Mouse (Mus musculus): ENCODE measurements at regions not wholly inside any gene's neighbourhood (a gene's known extent, or its start where the extent isn't known, plus 50 kb on each side); places are given as distances from the start of the nearest gene placed in this dataset.

DNA sequence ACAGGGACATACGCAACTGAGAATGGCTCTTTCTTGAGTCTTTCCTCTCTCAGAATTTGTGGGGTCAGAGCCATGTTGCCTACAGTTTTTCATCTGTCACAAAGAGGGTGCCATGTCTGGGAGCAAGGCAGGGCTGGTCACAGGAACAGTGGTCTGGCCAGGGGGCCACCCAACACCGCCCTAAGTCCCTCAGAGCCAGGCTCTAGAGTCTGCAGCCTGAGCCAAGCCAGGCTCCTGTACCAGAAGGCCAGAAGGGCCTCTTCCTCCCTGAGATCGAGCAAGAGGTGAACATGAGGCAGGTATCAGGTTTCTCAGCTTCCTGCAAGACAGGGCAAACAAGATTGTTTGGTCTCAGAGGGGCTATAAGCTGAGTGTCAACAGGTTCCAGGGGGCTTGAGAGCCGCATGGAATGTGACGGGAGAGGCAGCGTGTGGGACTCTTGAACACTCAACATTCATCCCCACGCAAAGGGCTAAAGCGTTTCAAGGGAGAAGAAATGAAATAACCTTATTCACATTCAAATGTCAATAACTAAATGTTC, 110.6 kb upstream of the Mrps22 start:
- no peaks in the 10 kb centered on the region for H3K27me3 ChIP-seq (ENCODE audit: insufficient read depth, poor library complexity, severe bottlenecking)
- DNase-seq (ENCODE audit: low spot score), result no peak
- no peaks in the 10 kb centered on the region for H3K36me3 ChIP-seq
- H3K4me3 ChIP-seq, result no peak overlapping the region
- no peak overlapping the region; the same call in 1 of the 2 replicates for H3K27ac ChIP-seq
- peaks cover 18% of the 10 kb centered on the region; the same call in 1 of the 2 replicates for H3K4me1 ChIP-seq
- 64% methylated on average over 8 of the region's 8 CpGs for WGBS
- no peaks in the 10 kb centered on the region for H3K9me3 ChIP-seq

DNA sequence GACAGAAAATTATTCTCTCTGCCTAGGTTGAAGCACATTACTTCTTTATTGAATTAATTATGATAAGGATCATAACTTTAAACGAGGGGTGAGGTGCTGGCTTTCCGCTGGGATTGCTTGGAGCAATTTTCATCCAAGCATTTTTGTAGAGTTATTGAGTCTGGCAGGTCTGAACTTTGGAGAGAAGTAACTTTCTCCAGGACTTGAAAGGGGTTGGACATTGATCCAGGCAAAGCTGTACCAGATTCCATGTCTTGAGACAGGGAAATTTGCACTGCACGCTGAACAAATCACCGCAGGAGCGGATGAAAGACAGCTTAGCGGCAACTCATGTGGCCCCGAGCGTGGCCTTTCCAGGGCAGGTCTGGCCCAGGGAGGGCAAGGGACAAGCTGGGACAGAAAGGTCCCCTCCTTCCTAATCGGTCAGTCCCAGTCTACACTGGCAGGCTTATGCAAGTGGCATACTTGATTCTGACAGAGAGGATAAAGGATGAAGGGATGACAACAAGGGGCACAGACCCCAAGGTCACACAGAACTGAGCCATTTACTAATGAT, 108.8 kb upstream of the Mrps22 start:
- no peaks in the 10 kb centered on the region for H3K27me3 ChIP-seq (ENCODE audit: insufficient read depth, poor library complexity, severe bottlenecking)
- 83% methylated on average over 9 of the region's 9 CpGs for WGBS
- no peak overlapping the region for H3K27ac ChIP-seq
- DNase-seq (ENCODE audit: low spot score), result peak; percentile 33
- H3K9me3 ChIP-seq, result no peaks in the 10 kb centered on the region
- no peak overlapping the region for H3K4me3 ChIP-seq
- H3K4me1 ChIP-seq, result peaks cover 11% of the 10 kb centered on the region; the same call in 1 of the 2 replicates
- H3K36me3 ChIP-seq, result no peaks in the 10 kb centered on the region

GRCm38 (mm10) chr9:98708001-98708680, 106.7 kb upstream of the Mrps22 start:
- DNase-seq (ENCODE audit: low spot score), result peak; percentile 54
- Histone ChIP-seq H3K9me3 (no peaks in the 10 kb centered on the region), H3K27me3 (ENCODE audit: insufficient read depth, poor library complexity, severe bottlenecking) (no peaks in the 10 kb centered on the region), H3K4me3 (no peak overlapping the region), H3K4me1 (peaks cover 18% of the 10 kb centered on the region), H3K36me3 (no peaks in the 10 kb centered on the region), H3K27ac (no peak overlapping the region)
- WGBS, result 70% methylated on average over 18 of the region's 18 CpGs

GRCm38 (mm10) chr9:98707491-98707890, 106.0 kb upstream of the Mrps22 start:
- WGBS, result 86% methylated on average over 6 of the region's 6 CpGs

GRCm38 (mm10) chr9:98704131-98704530, 102.7 kb upstream of the Mrps22 start:
- Histone ChIP-seq H3K27me3 (ENCODE audit: insufficient read depth, poor library complexity, severe bottlenecking) (no peaks in the 10 kb centered on the region), H3K9me3 (no peaks in the 10 kb centered on the region), H3K27ac (no peak overlapping the region), H3K4me3 (no peak overlapping the region), H3K4me1 (peaks cover 10% of the 10 kb centered on the region; the same call in 1 of the 2 replicates), H3K36me3 (no peaks in the 10 kb centered on the region)
- WGBS, result 36% methylated on average over 5 of the region's 5 CpGs
- DNase-seq (ENCODE audit: low spot score), result peak; percentile 71

More at GRCm38 (mm10) chr9:98707491-98707890, 106.0 kb upstream of the Mrps22 start:
- H3K4me1 ChIP-seq, result peaks cover 13% of the 10 kb centered on the region
- H3K27ac ChIP-seq, result no peak overlapping the region
- no peaks in the 10 kb centered on the region for H3K36me3 ChIP-seq
- H3K4me3 ChIP-seq, result no peak overlapping the region
- H3K27me3 ChIP-seq (ENCODE audit: insufficient read depth, poor library complexity, severe bottlenecking), result no peaks in the 10 kb centered on the region
- DNase-seq (ENCODE audit: low spot score), result peak; percentile 45
- H3K9me3 ChIP-seq, result no peaks in the 10 kb centered on the region

DNA sequence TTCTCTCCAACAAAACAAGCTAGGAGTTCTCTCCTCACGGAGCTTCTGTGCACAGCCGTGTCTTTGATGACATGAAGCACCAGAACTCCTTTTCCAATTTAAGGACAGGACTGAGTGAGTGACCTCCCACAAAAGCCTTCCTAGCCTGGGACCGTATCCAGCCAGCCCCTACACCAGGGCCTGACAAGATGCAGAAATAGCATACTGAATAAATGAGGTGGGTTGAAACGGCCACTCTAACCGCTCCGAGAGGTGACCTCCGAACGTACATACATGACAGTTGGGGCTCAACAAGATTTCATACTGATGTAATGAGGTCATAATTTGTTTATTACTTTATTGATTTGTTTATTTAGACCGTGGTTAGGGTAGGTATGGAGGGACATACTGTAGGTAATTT, 101.9 kb upstream of the Mrps22 start:
- DNase-seq (ENCODE audit: low spot score), result peak; percentile 69
- H3K9me3 ChIP-seq, result no peaks in the 10 kb centered on the region
- peaks cover 10% of the 10 kb centered on the region; the same call in 1 of the 2 replicates for H3K4me1 ChIP-seq
- H3K27me3 ChIP-seq (ENCODE audit: insufficient read depth, poor library complexity, severe bottlenecking), result no peaks in the 10 kb centered on the region
- 77% methylated on average over 9 of the region's 9 CpGs for WGBS
- H3K36me3 ChIP-seq, result no peaks in the 10 kb centered on the region
- no peak overlapping the region for H3K4me3 ChIP-seq
- H3K27ac ChIP-seq, result no peak overlapping the region

DNA sequence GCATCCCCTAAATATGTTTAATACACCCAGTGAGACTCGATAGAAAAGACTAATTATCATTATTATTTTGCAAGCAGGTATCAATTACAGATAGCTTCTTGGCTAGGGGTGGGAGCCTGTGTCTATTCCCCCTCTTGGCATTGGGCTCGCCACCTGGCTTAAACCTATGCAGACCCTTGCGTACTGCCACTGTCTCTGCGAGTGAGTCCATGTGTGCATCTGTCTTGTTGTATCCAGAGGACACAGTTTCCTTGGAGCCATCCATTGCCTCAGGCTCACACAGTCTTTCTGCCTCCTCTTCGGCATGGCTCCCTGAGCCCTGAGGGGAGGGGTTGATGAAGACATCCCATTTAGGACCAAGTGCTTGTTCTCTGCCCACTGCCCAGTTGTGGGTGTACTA, 99.1 kb upstream of the Mrps22 start:
- Histone ChIP-seq H3K4me1 (peaks cover 10% of the 10 kb centered on the region; the same call in 1 of the 2 replicates), H3K36me3 (no peaks in the 10 kb centered on the region), H3K9me3 (no peaks in the 10 kb centered on the region), H3K27me3 (ENCODE audit: insufficient read depth, poor library complexity, severe bottlenecking) (no peaks in the 10 kb centered on the region), H3K4me3 (no peak overlapping the region), H3K27ac (no peak overlapping the region)
- peak; percentile 36 for DNase-seq (ENCODE audit: low spot score)
- 85% methylated on average over 5 of the region's 5 CpGs for WGBS

DNA sequence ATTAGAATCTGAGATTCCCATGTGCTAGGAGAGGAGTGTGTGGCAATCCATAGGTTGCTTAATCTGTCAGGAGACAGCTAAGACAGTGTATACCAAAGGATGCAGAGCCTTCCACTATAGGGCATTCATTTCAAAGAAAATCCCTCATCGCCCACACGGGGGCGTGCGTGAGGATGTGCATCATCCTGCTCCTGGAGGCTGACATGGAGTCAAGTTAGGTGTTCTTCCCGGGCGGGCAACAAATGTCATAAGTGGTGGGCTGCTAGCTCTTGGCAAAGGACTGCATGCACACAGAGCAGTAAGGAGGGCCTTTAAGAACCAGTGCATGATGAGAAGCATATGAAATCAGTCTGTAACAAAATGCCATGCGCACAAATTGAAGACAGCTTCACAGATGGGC, 95.7 kb upstream of the Mrps22 start:
- Histone ChIP-seq H3K9me3 (no peaks in the 10 kb centered on the region), H3K36me3 (no peaks in the 10 kb centered on the region), H3K27ac (no peak overlapping the region), H3K27me3 (ENCODE audit: insufficient read depth, poor library complexity, severe bottlenecking) (no peaks in the 10 kb centered on the region), H3K4me1 (no peaks in the 10 kb centered on the region), H3K4me3 (no peak overlapping the region)
- 36% methylated on average over 7 of the region's 7 CpGs for WGBS
- DNase-seq (ENCODE audit: low spot score), result no peak

GRCm38 (mm10) chr9:98695035-98695434, 93.6 kb upstream of the Mrps22 start:
- Histone ChIP-seq H3K36me3 (no peaks in the 10 kb centered on the region), H3K4me3 (no peak overlapping the region), H3K4me1 (no peaks in the 10 kb centered on the region), H3K27ac (no peak overlapping the region), H3K27me3 (ENCODE audit: insufficient read depth, poor library complexity, severe bottlenecking) (no peaks in the 10 kb centered on the region), H3K9me3 (no peaks in the 10 kb centered on the region)
- DNase-seq (ENCODE audit: low spot score), result peak; percentile 14
- WGBS, result 81% methylated on average over 10 of the region's 10 CpGs

- Histone ChIP-seq H3K27ac (no peak overlapping the region), H3K4me3 (no peak overlapping the region), H3K4me1 (no peaks in the 10 kb centered on the region), H3K9me3 (no peaks in the 10 kb centered on the region), H3K27me3 (ENCODE audit: insufficient read depth, poor library complexity, severe bottlenecking) (no peaks in the 10 kb centered on the region), H3K36me3 (no peaks in the 10 kb centered on the region)
- 83% methylated on average over 14 of the region's 14 CpGs for WGBS
- DNase-seq (ENCODE audit: low spot score), result peak; percentile 42
These were observed 89.5 kb upstream of the Mrps22 start for GRCm38 (mm10) chr9:98690839-98691516.

DNA sequence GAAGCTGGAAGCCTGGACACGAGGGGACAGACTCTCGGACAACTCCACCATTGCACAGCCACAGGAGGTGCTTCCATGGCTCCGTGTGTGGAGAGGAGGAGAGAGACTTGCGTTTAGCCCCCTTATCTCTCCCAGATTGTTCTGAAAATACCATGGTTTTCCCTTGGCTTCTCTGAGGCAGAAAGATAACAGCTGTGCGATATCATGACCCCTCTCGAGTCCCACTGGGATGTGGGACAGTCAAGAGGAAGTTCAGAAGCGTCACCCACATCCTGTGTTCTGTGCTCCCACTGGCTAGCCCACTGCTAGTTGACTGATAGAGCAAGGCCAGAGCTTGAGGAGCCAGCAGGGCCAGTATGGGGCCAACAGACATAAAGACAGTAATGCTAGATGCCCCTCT, 84.1 kb upstream of the Mrps22 start:
- Histone ChIP-seq H3K36me3 (no peaks in the 10 kb centered on the region), H3K4me3 (no peak overlapping the region), H3K27me3 (ENCODE audit: insufficient read depth, poor library complexity, severe bottlenecking) (no peaks in the 10 kb centered on the region), H3K4me1 (no peaks in the 10 kb centered on the region), H3K9me3 (no peaks in the 10 kb centered on the region), H3K27ac (no peak overlapping the region)
- peak; percentile 66 for DNase-seq (ENCODE audit: low spot score)
- WGBS, result 57% methylated on average over 7 of the region's 7 CpGs

GRCm38 (mm10) chr9:98684336-98684735, 82.9 kb upstream of the Mrps22 start:
- H3K4me3 ChIP-seq, result no peak overlapping the region
- 91% methylated on average over 6 of the region's 6 CpGs for WGBS

GRCm38 (mm10) chr9:98675612-98676011, 74.2 kb upstream of the Mrps22 start:
- DNase-seq (ENCODE audit: low spot score), result peak; percentile 73
- Histone ChIP-seq H3K36me3 (no peaks in the 10 kb centered on the region), H3K27me3 (ENCODE audit: insufficient read depth, poor library complexity, severe bottlenecking) (peaks cover 8% of the 10 kb centered on the region; the same call in 1 of the 2 replicates), H3K27ac (no peak overlapping the region), H3K4me1 (peaks cover 5% of the 10 kb centered on the region; the same call in 1 of the 2 replicates), H3K4me3 (no peak overlapping the region), H3K9me3 (no peaks in the 10 kb centered on the region)
- 53% methylated on average over 7 of the region's 7 CpGs for WGBS

More at GRCm38 (mm10) chr9:98684336-98684735, 82.9 kb upstream of the Mrps22 start:
- Histone ChIP-seq H3K9me3 (no peaks in the 10 kb centered on the region), H3K27ac (no peak overlapping the region), H3K27me3 (ENCODE audit: insufficient read depth, poor library complexity, severe bottlenecking) (no peaks in the 10 kb centered on the region), H3K4me1 (no peaks in the 10 kb centered on the region), H3K36me3 (no peaks in the 10 kb centered on the region)
- DNase-seq (ENCODE audit: low spot score), result no peak

Measured in heart, embryonic 10.5 days (tissue).